Mouse (Mus musculus) liver, embryonic 14.5 days (tissue): ENCODE data around the gene Ctrb1.

Source experiments
- CTCF ChIP-seq: IDR thresholded peaks from 2 replicates; pipeline ENCODE4 v1.5.1; 2016; ENCODE audit warnings: antibody characterized with exemption, low read depth, control low read depth
- EP300 ChIP-seq: IDR thresholded peaks from 2 replicates; pipeline ENCODE4 v1.6.1; 2016; ENCODE audit warnings: antibody characterized with exemption, low read depth

- TF ChIP-seq CTCF, result no peak
- TF ChIP-seq EP300, result no peak
Measured at GRCm38 (mm10) chr8:111695441-111695840, 4.6 kb upstream of the Ctrb1 start.
